ENCODE assay signal across 9 mouse cellular contexts in the genomic region with DNA sequence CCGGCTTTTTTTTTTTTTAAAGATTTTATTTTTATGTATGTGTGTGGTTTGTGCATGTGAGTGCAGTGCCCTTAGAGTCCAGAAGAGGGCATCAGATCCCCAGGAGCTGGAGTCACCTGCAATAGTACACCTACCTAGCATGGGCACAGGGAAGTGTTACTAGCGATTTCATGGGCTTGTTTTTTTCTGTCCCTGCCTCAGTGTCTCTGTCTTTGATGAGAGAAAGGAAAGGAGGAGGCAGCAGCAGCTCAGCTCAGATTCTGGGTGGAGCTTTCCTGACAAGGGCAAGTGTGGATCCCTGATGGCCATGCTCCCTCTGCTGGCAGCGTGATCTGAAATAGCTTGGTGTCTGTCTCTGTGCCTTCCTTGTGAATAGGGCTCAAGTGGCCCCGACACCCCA. TPM values are rescaled to one million over a fixed set of nuclear protein-coding genes. Genes with fewer than 3 reads are reported as not detected.
DNase-seq lines count a peak whose midpoint lies in the region; ATAC-seq and TF ChIP-seq lines count a peak whose summit lies in the region.
"Had no signal": no experiment of that assay in that cellular context is flagged by ENCODE, and none has a peak within 500 bp of the region (broad histone marks: within the 10 kb centered on the region; RNA-seq: fewer than 3 reads in every experiment).

No protein-coding gene starts in this region.

- no peaks in the 10 kb centered on the region for H3K36me3 ChIP-seq in kidney, adult 2 months (ENCODE audit: control insufficient read depth, insufficient read depth, low read length)
- H3K36me3 ChIP-seq in midbrain, embryonic 15.5 days (replicated peaks): no peaks in the 10 kb centered on the region
- H3K36me3 ChIP-seq: neural tube, embryonic 12.5 days had no signal

- ATAC-seq in midbrain, embryonic 15.5 days (replicated peaks): no peak

- H3K9ac ChIP-seq in midbrain, embryonic 15.5 days: no peak overlapping the region
- H3K9ac ChIP-seq: neural tube, embryonic 12.5 days had no signal

- H3K9me3 ChIP-seq in midbrain, embryonic 15.5 days: no peaks in the 10 kb centered on the region
- H3K9me3 ChIP-seq: neural tube, embryonic 12.5 days had no signal

- H3K27me3 ChIP-seq in kidney, adult 2 months (replicated peaks; ENCODE audit: control insufficient read depth, insufficient read depth, low read length): no peaks in the 10 kb centered on the region
- H3K27me3 ChIP-seq in midbrain, embryonic 15.5 days (replicated peaks): no peaks in the 10 kb centered on the region
- H3K27me3 ChIP-seq: neural tube, embryonic 12.5 days had no signal

- WGBS in kidney, adult 2 months: 58% methylated on average over 4 of the region's 4 CpGs
- 44% methylated on average over 4 of the region's 4 CpGs for WGBS in midbrain, embryonic 15.5 days

- H3K27ac ChIP-seq in kidney, adult 2 months (ENCODE audit: insufficient read depth, low read depth, low read length): no peak overlapping the region
- H3K27ac ChIP-seq in midbrain, embryonic 15.5 days: no peak overlapping the region
- H3K27ac ChIP-seq: neural tube, embryonic 12.5 days had no signal

- no peak overlapping the region for H3K4me2 ChIP-seq in midbrain, embryonic 15.5 days
- H3K4me2 ChIP-seq: neural tube, embryonic 12.5 days had no signal

- peak; percentile 32; the same call in 1 of the 2 replicates for TF ChIP-seq CTCF in kidney, adult 2 months (conservative IDR thresholded peaks at IDR 0.05; ENCODE audit: insufficient read depth, insufficient read length, low read depth, low read length)

- no peak overlapping the region for H3K4me3 ChIP-seq in kidney, adult 2 months (ENCODE audit: insufficient read depth, low read depth, low read length)
- no peak overlapping the region for H3K4me3 ChIP-seq in midbrain, embryonic 15.5 days
- H3K4me3 ChIP-seq: neural tube, embryonic 12.5 days had no signal

- DNase-seq in kidney, adult 2 months: peak; percentile 42
- DNase-seq in kidney, postnatal 14 days: no peak
- peak; percentile 42 to 52 for DNase-seq in B cell, adult 2 months
- DNase-seq in NIH3T3 (ENCODE audit: low read depth): peak; percentile 51
- peak; percentile 50 for DNase-seq in lung, postnatal 10 days
- no peak for DNase-seq in spleen, postnatal 14 days (ENCODE audit: low spot score in 2 of 2)
- DNase-seq: heart, postnatal 10 days had no signal

- TF ChIP-seq POLR2A in kidney, adult 2 months (IDR thresholded peaks at IDR 0.05; ENCODE audit: low read depth, low read length): no peak

- H3K4me1 ChIP-seq in kidney, adult 2 months (ENCODE audit: control insufficient read depth, insufficient read depth, low read length): peaks cover 4% of the 10 kb centered on the region; the same call in 1 of the 2 replicates
- H3K4me1 ChIP-seq in midbrain, embryonic 15.5 days: no peaks in the 10 kb centered on the region
- H3K4me1 ChIP-seq: neural tube, embryonic 12.5 days had no signal

RNA-seq across cellular contexts. Expression of a gene that starts 7.7 kb away (rescaled TPM):
- polyA plus RNA-seq in kidney, adult 2 months (2012; rRNA removed): 25.8 and 27.4 TPM in 2 replicates
- polyA plus RNA-seq in midbrain, embryonic 15.5 days (2015; fragmentation: Nextera tagmentation; extraction: Ambion mirVana): 15.1 and 16.0 TPM in 2 replicates

RNA-seq across cellular contexts. Expression of a gene that starts 12.6 kb away (rescaled TPM):
- 1.6 and 2.8 TPM in 2 replicates for polyA plus RNA-seq in kidney, adult 2 months (2012; rRNA removed)
- 0.50 and 0.57 TPM in 2 replicates for polyA plus RNA-seq in midbrain, embryonic 15.5 days (2015; fragmentation: Nextera tagmentation; extraction: Ambion mirVana)

RNA-seq across cellular contexts. Expression of a gene that starts 31.2 kb away (rescaled TPM):
- 0.08 TPM in 1 of 2 replicates, not detected in the other for polyA plus RNA-seq in kidney, adult 2 months (2012; rRNA removed)
- 5.3 and 7.4 TPM in 2 replicates for polyA plus RNA-seq in midbrain, embryonic 15.5 days (2015; fragmentation: Nextera tagmentation; extraction: Ambion mirVana)

RNA-seq across cellular contexts. Expression of a gene that starts 45.2 kb away (rescaled TPM):
- 0.58 and 0.66 TPM in 2 replicates for polyA plus RNA-seq in kidney, adult 2 months (2012; rRNA removed)
- 38.2 and 40.1 TPM in 2 replicates for polyA plus RNA-seq in midbrain, embryonic 15.5 days (2015; fragmentation: Nextera tagmentation; extraction: Ambion mirVana)

RNA-seq across cellular contexts. Expression of a gene that starts 58.5 kb away (rescaled TPM):
- polyA plus RNA-seq in kidney, adult 2 months (2012; rRNA removed): 277 and 300 TPM in 2 replicates
- polyA plus RNA-seq in midbrain, embryonic 15.5 days (2015; fragmentation: Nextera tagmentation; extraction: Ambion mirVana): 299 and 322 TPM in 2 replicates

Comparison
In these comparisons a context has a peak if more than half of its experiments do, and no peak if none do; other contexts are left out.
1. DNase-seq: peak in kidney, adult 2 months (single experiment), B cell, adult 2 months (2 of 2), NIH3T3 (single experiment) and lung, postnatal 10 days (single experiment); none in kidney, postnatal 14 days (single experiment) and spleen, postnatal 14 days (0 of 2).